Mouse (Mus musculus) liver, embryonic 13.5 days (tissue): ENCODE measurements at regions not wholly inside any gene's neighbourhood (a gene's known extent, or its start where the extent isn't known, plus 50 kb on each side); places are given as distances from the start of the nearest gene placed in this dataset.

ENCODE experiments used
- ATAC-seq: fragments of 200-750 bp; cut with Nextera tagmentation; 2 replicates; pipeline ENCODE4 v1.8.0; 2017; ENCODE audit warnings: low read depth, mild to moderate bottlenecking, moderate number of reproducible peaks, moderate library complexity
- DNase-seq: peaks from one replicate; pipeline ENCODE4 v3.0.0; 2022
- H3K27ac ChIP-seq: fragments of 300-500 bp; sonication (generic); 2 replicates; pipeline ENCODE4 v1.5.1; 2015; ENCODE audit warnings: moderate library complexity, mild to moderate bottlenecking, inconsistent platforms
- H3K27me3 ChIP-seq: fragments of 300-500 bp; sonication (generic); 2 replicates; pipeline ENCODE4 v1.6.1; 2015; ENCODE audit warnings: mild to moderate bottlenecking, inconsistent platforms
- H3K36me3 ChIP-seq: fragments of 300-500 bp; sonication (generic); 2 replicates; pipeline ENCODE4 v1.6.1; 2015; ENCODE audit warnings: mild to moderate bottlenecking, inconsistent platforms
- H3K4me1 ChIP-seq: fragments of 300-500 bp; sonication (generic); replicated peaks from 2 replicates; pipeline ENCODE4 v1.6.1; 2015; ENCODE audit warnings: inconsistent platforms
- H3K4me2 ChIP-seq: fragments of 300-500 bp; sonication (generic); 2 replicates; pipeline ENCODE4 v1.6.1; 2015; ENCODE audit warnings: inconsistent platforms, mild to moderate bottlenecking, moderate library complexity
- H3K4me3 ChIP-seq: fragments of 300-500 bp; sonication (generic); replicated peaks from 2 replicates; pipeline ENCODE4 v1.5.1; 2015; ENCODE audit warnings: mild to moderate bottlenecking, inconsistent platforms
- H3K9ac ChIP-seq: fragments of 300-500 bp; sonication (generic); 2 replicates; pipeline ENCODE4 v1.6.1; 2015; ENCODE audit warnings: mild to moderate bottlenecking, inconsistent platforms
- H3K9me3 ChIP-seq: fragments of 300-500 bp; sonication (generic); replicated peaks from 2 replicates; pipeline ENCODE4 v1.6.1; 2016; ENCODE audit warnings: inconsistent platforms
- WGBS: fragments of 180-500 bp; shearing (Covaris S2); methylation state at CpG from one replicate; pipeline ENCODE4 v1.1.7; 2015; ENCODE audit not compliant: insufficient replicate concordance; 5-methylcytosine and 5-hydroxymethylcytosine counted together

- ATAC-seq (no peak), DNase-seq (no peak)
- no peak overlapping the region for H3K9ac ChIP-seq
- no peaks in the 10 kb centered on the region for H3K27me3 ChIP-seq
- no peaks in the 10 kb centered on the region for H3K36me3 ChIP-seq
- no peak overlapping the region for H3K4me2 ChIP-seq
- WGBS, result 69% methylated on average over 1 of the region's 1 CpGs
- no peak overlapping the region for H3K27ac ChIP-seq
- no peaks in the 10 kb centered on the region for H3K9me3 ChIP-seq
- H3K4me1 ChIP-seq, result no peaks in the 10 kb centered on the region
- no peak overlapping the region for H3K4me3 ChIP-seq
Observed at GRCm38 (mm10) chr13:114613909-114614308, 155.2 kb upstream of the Fst start.

GRCm38 (mm10) chr13:114619416-114619815 is 160.7 kb upstream of the Fst start:
- Histone ChIP-seq H3K4me3 (no peak overlapping the region), H3K9me3 (no peaks in the 10 kb centered on the region), H3K4me2 (no peak overlapping the region), H3K27ac (no peak overlapping the region), H3K27me3 (no peaks in the 10 kb centered on the region), H3K9ac (no peak overlapping the region), H3K36me3 (no peaks in the 10 kb centered on the region), H3K4me1 (no peaks in the 10 kb centered on the region)
- 70% methylated on average over 4 of the region's 4 CpGs for WGBS
- DNase-seq, result no peak
- no peak for ATAC-seq

- Histone ChIP-seq H3K4me1 (no peaks in the 10 kb centered on the region), H3K27me3 (no peaks in the 10 kb centered on the region), H3K9me3 (no peaks in the 10 kb centered on the region), H3K9ac (no peak overlapping the region), H3K4me3 (no peak overlapping the region), H3K36me3 (no peaks in the 10 kb centered on the region), H3K27ac (no peak overlapping the region), H3K4me2 (no peak overlapping the region)
- 69% methylated on average over 4 of the region's 4 CpGs for WGBS
- ATAC-seq, result no peak
- DNase-seq, result no peak
Observed at GRCm38 (mm10) chr13:114636731-114637130, 178.0 kb upstream of the Fst start.

- Histone ChIP-seq H3K9ac (no peak overlapping the region), H3K9me3 (no peaks in the 10 kb centered on the region), H3K27me3 (no peaks in the 10 kb centered on the region), H3K27ac (no peak overlapping the region), H3K4me2 (no peak overlapping the region), H3K4me3 (no peak overlapping the region), H3K4me1 (no peaks in the 10 kb centered on the region), H3K36me3 (no peaks in the 10 kb centered on the region)
- no peak for DNase-seq
- 73% methylated on average over 2 of the region's 2 CpGs for WGBS
- ATAC-seq, result no peak
Observed at GRCm38 (mm10) chr13:114639531-114639930, 178.5 kb upstream of the Mocs2 start.

GRCm38 (mm10) chr13:114641688-114642390 is 176.2 kb upstream of the Mocs2 start:
- no peaks in the 10 kb centered on the region for H3K9me3 ChIP-seq
- H3K4me1 ChIP-seq, result no peaks in the 10 kb centered on the region
- ATAC-seq (no peak), DNase-seq (no peak)
- H3K27ac ChIP-seq, result no peak overlapping the region
- no peaks in the 10 kb centered on the region for H3K27me3 ChIP-seq
- WGBS, result 66% methylated on average over 9 of the region's 9 CpGs
- H3K9ac ChIP-seq, result no peak overlapping the region
- H3K36me3 ChIP-seq, result no peaks in the 10 kb centered on the region
- H3K4me3 ChIP-seq, result no peak overlapping the region
- H3K4me2 ChIP-seq, result no peak overlapping the region

- DNase-seq, result no peak
- Histone ChIP-seq H3K4me3 (no peak overlapping the region), H3K9ac (no peak overlapping the region), H3K27ac (no peak overlapping the region), H3K4me1 (no peaks in the 10 kb centered on the region), H3K4me2 (no peak overlapping the region), H3K36me3 (no peaks in the 10 kb centered on the region), H3K27me3 (no peaks in the 10 kb centered on the region), H3K9me3 (no peaks in the 10 kb centered on the region)
- WGBS, result 62% methylated on average over 3 of the region's 3 CpGs
- ATAC-seq, result no peak
Observed at GRCm38 (mm10) chr13:114642901-114643491, 175.0 kb upstream of the Mocs2 start.

- DNase-seq (no peak), ATAC-seq (no peak)
- Histone ChIP-seq H3K36me3 (no peaks in the 10 kb centered on the region), H3K27ac (no peak overlapping the region), H3K4me3 (no peak overlapping the region), H3K4me1 (no peaks in the 10 kb centered on the region), H3K4me2 (no peak overlapping the region), H3K9ac (no peak overlapping the region), H3K27me3 (no peaks in the 10 kb centered on the region), H3K9me3 (no peaks in the 10 kb centered on the region)
- WGBS, result 71% methylated on average over 11 of the region's 11 CpGs
Observed at GRCm38 (mm10) chr13:114643521-114643920, 174.5 kb upstream of the Mocs2 start.

GRCm38 (mm10) chr13:114654267-114654666 is 163.8 kb upstream of the Mocs2 start:
- Histone ChIP-seq H3K27me3 (no peaks in the 10 kb centered on the region), H3K9ac (no peak overlapping the region), H3K27ac (no peak overlapping the region), H3K36me3 (no peaks in the 10 kb centered on the region), H3K9me3 (no peaks in the 10 kb centered on the region), H3K4me2 (no peak overlapping the region), H3K4me1 (no peaks in the 10 kb centered on the region), H3K4me3 (no peak overlapping the region)
- ATAC-seq, result no peak
- DNase-seq, result no peak
- 62% methylated on average over 7 of the region's 7 CpGs for WGBS

GRCm38 (mm10) chr13:114654953-114655586 is 163.0 kb upstream of the Mocs2 start:
- Histone ChIP-seq H3K27me3 (no peaks in the 10 kb centered on the region), H3K4me3 (no peak overlapping the region), H3K36me3 (no peaks in the 10 kb centered on the region), H3K4me1 (no peaks in the 10 kb centered on the region), H3K9me3 (no peaks in the 10 kb centered on the region), H3K27ac (no peak overlapping the region), H3K4me2 (no peak overlapping the region), H3K9ac (no peak overlapping the region)
- 68% methylated on average over 4 of the region's 4 CpGs for WGBS
- no peak for DNase-seq
- ATAC-seq, result no peak

- no peak for ATAC-seq
- no peak for DNase-seq
- Histone ChIP-seq H3K27ac (no peak overlapping the region), H3K27me3 (no peaks in the 10 kb centered on the region), H3K9me3 (no peaks in the 10 kb centered on the region), H3K4me2 (no peak overlapping the region), H3K4me3 (no peak overlapping the region), H3K4me1 (no peaks in the 10 kb centered on the region), H3K36me3 (no peaks in the 10 kb centered on the region), H3K9ac (no peak overlapping the region)
Observed at GRCm38 (mm10) chr13:114672411-114672810, 145.6 kb upstream of the Mocs2 start.

GRCm38 (mm10) chr13:114679703-114680378 is 138.2 kb upstream of the Mocs2 start:
- H3K27me3 ChIP-seq, result no peaks in the 10 kb centered on the region
- H3K27ac ChIP-seq, result peak overlapping the region; percentile 70
- no peaks in the 10 kb centered on the region for H3K36me3 ChIP-seq
- H3K4me2 ChIP-seq, result peak overlapping the region; percentile 17; the same call in 1 of the 2 replicates
- no peak overlapping the region for H3K9ac ChIP-seq
- H3K4me1 ChIP-seq, result peaks cover 20% of the 10 kb centered on the region
- H3K9me3 ChIP-seq, result no peaks in the 10 kb centered on the region
- 39% methylated on average over 5 of the region's 5 CpGs for WGBS
- H3K4me3 ChIP-seq, result no peak overlapping the region
- peak; percentile 78 for ATAC-seq
- DNase-seq, result no peak
